Mouse (Mus musculus) monocyte, adult 2 months (primary cell): Measurements from ENCODE around the gene Mgst2.

ENCODE experiments used
- DNase-seq, 2 experiments: peaks; one replicate each; pipeline ENCODE4 v3.0.0; 2022; ENCODE audit warnings: low spot score in 2 of 2, low read depth in 1 of 2

Mgst2 gene

GRCm38 (mm10) chr3:51660060-51660459 is at the start of gene Mgst2:
Mgst2 (plus strand) TSS chr3:51660360.
- no peak for DNase-seq

DNA sequence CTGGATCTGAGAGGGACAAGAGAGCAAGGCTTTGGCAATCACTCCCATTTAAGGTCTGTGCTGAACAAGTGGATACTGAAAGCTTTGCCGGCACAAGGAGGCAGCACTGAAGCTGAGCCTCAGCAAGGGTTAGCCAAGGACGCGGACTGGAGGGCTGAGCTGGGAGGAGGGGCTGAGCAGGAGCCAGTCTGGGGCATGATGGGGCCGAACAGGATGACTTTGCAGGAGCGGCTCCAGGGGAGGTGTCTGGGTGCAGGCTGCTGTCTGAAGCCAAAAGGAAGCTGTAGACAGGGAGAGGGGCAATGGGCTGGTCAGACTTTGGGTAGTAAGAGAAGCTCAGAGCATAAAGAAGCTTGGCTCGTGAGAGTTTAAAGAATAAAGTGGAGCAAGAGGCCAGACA is 48.2 kb upstream of the Mgst2 start:
- DNase-seq, result no peak

DNA sequence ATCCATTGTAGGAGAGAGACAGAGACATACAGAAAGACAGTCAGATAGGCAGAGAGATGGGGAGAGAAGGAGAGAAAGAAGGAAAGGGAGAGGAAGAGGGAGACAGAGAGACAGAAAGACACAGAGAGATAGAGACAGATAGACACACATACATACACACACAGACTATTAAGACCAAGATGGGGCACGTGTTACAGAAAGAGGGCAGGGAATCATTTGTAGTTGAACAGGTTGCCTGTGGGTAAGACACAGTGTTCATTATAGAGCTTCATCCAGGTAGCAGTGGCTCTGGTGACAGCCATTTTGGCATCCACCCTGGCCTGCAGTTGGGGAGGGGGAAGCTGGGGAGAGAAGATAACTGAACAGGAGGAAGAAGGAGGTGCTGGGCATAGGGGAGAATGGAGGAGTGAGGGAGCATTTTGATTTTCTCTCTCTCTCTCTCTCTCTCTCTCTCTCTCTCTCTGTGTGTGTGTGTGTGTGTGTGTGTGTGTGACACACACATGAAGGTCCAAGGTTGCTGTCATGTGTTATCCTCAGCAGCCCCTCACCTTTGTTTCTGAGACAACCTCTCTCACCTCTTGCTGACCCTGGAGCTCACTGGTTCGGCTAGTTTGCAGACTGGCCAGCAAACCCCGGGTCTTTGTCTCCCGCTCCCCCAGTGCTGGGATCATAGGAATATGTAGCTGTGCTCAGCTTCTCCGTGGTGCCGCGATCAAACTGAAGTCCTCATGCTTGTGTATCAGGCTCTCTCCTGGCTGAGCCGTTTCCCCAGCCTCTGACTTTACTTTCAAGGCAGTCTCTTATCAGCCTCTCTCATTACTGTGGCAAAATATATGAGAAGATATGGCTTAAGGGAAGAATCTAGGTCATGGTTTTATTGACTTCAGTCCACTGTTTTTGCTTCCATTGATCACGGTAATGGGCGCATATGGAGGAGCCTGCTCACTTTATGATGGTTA is 47.5 kb upstream of the Mgst2 start:
- no peak for DNase-seq

GRCm38 (mm10) chr3:51614278-51614677 is 45.9 kb upstream of the Mgst2 start:
- no peak for DNase-seq

DNA sequence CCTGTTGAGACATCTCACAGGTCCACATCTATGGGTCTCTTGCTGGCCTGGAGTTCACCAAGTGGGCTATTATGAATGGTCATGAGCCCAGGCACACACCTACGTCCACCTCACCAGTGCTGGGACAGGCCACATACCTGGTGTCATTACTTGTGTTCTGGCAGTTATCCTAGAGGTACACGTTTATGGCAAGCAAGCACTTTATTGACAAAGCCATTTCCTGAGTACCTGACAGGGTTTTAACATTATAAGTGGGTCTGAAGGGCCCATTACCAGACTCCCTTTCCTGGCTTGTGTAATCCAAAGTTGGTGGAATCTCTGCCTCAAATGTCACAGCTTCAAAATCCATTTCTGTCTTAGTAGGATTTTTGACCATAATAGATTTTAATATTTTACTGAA is 36.2 kb upstream of the Mgst2 start:
- DNase-seq, result no peak

GRCm38 (mm10) chr3:51627741-51628140 is 32.4 kb upstream of the Mgst2 start:
- DNase-seq, result no peak

DNA sequence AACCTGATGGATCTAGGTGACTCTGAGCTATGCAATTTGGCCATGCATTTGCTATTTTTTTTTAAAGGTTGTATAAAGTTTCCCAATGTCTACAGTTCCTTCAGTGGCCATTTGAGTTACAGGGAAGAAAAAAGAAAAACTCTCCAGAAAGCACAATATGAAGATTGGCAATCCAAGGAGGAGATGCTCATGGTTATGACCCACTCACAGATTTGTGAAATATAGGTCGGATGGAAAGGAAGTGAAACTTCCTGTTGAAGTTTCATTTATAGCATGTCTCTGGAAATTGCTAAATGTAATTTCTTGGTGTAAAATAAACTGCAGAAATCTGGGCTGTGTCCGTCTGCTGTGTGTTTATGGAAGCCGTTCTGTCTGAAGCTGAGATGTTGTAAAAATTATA is 31.2 kb upstream of the Mgst2 start:
- no peak for DNase-seq

DNA sequence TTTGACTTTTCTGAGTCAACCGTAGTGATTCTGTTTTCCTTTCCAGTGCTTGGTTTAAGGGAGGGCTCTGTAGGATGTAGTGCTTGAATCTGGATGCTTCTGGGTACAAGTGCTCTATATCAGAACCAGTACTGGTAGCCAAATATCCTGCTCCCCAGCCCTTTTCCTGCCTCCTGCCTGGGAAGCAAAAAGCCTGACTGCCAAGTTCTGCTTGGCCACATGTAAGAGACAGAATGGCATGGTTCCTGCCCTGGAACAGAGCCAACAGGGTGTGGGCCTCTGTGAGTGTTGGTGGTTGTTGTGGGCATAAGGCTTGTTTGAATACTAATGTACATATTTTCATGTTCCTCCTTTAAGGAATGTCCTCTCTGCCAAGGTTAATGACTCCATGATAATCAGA is 29.4 kb upstream of the Mgst2 start:
- no peak for DNase-seq

DNA sequence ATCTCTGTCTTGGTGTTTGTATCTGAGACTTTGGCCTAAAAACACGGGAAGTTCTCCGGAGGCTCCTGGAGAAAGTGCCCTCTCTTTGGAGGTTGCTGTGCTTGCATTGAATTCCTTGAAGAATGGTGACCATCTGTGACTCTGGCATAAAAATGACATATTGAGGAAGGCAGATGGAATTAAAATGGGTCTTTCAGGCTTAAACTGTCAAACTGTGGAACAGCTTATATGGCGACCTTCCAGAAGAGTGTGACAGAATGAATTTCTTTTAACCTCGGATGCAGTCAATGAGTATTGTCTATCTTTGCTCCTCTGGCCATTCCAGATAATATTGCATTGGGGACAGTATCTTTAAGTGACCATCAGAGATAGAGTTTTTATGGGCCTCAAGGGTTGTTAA is 28.2 kb upstream of the Mgst2 start:
- DNase-seq, result no peak

DNA sequence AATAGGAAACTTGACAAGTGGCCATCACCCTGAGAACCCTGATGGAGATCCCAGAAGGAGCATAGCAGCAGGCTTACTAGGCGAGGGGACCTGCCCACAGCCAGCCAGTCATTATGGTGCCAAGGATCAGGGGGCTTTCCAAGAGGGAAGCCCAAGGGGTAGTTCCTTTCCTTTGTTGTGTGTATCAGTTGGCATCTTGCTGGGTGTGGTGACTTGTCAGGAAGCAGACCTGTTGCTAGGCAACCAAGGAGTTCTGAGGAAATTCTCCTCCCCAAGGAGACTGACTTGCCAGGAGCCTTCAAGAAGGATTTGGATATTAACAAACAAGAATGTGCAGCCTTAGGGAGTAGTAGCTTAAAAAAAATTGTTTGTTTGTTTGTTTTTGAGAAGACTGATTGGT is 25.7 kb upstream of the Mgst2 start:
- DNase-seq, result no peak

- DNase-seq, result no peak
These were observed 24.2 kb upstream of the Mgst2 start for GRCm38 (mm10) chr3:51635960-51636359.

DNA sequence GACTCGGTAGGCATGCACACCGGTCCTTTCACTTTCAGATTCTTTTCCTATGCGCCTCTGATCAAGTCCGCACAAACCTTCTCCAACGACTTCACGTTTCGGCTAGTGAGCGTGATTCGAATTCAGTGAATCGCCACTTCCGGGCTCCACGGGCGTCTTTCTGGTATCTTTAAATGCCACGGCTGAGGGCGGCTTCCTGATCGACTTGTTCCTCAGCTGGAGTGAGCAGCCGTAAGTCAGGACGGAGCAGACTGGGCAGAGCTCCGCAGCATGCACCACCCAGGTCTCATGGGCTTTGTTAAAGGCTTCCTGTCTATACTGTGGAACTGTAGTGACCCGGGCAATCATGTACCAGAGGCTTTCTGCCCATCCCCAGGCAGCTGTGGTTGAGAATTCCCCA is 23.5 kb upstream of the Mgst2 start:
- peak in 1 of 2 experiments; percentile 16 for DNase-seq

DNA sequence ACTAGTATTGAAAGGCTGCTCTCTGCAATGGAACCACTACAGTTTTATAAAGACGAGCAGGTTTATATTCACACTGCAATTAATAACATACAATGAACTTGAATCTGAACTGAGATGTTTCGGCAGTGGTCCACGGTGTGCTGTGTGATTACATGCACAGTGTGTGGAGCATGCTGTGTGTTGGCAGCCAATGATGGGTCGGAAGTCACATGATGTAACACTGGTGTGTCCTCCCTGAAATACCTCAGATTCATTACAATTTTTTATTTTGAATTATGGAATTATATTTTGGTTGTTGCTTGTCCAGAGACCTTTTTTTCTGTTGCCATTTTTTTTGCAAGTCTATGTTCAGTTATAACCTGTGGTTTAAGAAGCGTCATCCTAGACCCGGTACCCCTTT is 22.8 kb upstream of the Mgst2 start:
- no peak for DNase-seq

DNA sequence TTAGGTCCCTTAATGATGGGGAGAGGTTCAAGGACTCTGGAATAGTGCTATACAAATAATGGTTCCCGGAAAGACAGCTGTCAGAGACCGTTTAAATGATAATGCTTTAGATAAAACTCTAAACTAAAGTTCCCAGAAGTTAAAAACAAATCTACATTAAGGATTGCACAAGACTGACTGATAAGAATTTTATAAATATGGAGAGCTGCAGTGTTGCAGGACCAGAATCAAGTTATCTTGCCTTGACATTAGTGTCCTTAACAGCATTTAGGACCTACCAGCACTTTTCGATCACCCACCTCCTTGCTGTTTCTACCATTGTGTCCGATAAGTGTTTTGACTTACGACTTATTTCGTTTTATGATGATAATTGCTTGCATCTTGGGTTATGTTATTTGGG is 21.9 kb upstream of the Mgst2 start:
- no peak for DNase-seq

- no peak for DNase-seq
These were observed 14.7 kb upstream of the Mgst2 start for GRCm38 (mm10) chr3:51645484-51645883.

- no peak for DNase-seq
These were observed 13.9 kb upstream of the Mgst2 start for GRCm38 (mm10) chr3:51646301-51646700.

DNA sequence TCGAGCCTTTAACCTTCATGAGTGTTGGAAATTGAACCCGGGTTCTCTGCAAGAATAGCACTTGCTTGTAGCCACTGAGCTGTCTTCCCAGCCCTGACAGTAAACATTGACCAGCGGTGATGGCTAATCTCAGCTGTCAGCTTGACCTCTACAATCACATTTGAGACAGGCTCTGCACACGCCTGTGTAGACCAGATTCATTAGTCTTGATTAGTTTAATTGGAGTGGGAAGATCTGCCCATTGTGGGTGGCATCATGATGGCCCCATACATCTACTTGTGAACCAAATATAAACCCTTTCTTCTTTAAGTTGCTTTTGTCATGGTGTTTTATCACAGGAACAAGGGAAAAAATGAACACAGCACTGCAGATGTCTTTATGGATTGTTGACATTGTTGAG is 12.8 kb upstream of the Mgst2 start:
- no peak for DNase-seq

GRCm38 (mm10) chr3:51648037-51648664 is 12.0 kb upstream of the Mgst2 start:
- DNase-seq, result peak; percentile 18 to 41

DNA sequence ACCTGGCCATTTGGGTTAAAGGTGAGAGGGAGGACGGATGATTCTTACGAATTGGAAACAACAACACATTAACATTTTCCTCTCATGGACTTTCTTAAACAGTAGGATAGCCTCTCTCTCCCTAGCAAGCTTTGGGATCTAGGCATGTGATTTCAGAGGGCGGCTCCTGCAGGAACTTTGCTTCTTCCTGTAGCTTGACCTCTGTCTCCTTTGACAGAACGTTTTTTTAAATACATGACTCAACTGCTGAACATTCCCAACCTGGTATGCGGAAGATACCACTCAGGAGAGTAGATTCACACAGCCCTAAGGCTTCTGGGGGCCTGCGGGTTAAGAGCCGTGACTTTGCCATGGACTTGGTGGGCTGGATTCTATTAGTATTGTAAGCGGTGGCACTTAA is 10.7 kb upstream of the Mgst2 start:
- DNase-seq, result no peak

DNA sequence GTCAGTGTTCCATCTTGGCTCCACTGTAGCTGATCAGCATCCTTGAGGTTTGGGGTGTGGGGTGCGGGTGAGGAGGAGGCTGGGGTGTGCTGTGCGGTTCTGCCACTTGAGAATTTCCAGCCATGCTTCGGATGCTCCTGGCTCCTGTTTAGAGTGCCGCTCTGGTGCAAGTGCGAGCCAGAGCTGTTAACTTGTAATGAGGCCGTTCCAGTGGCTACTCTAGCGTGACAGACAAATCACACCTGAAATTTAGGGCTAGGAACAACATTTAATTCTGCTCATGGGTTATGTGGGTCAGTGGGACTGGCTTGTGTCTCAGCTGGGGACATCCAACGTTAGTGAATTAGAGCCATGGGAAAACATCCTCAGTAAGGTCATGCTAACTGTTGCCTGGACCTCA is 10.2 kb upstream of the Mgst2 start:
- DNase-seq, result no peak

DNA sequence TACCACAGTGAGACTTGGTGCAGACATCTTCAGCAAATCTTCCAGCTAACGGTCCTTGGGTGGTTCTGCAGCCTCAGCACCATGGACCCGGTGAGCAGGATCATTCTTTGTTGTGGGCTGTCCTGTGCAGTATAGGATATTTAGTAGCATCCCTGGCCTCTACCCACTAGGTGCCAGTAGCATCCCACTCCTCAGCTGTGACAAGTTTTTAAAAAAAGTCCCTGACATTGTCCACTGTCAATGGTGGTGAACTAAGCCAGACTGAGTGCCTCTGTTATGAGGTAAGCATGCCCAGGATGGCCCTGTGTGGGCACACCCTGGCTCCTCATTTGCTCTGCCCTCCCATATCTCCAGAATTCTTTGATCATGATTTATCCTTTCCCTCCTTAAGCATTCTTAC is 9.0 kb upstream of the Mgst2 start:
- no peak for DNase-seq

- DNase-seq, result peak; percentile 22 to 55
These were observed 7.9 kb upstream of the Mgst2 start for GRCm38 (mm10) chr3:51652292-51652691.

DNA sequence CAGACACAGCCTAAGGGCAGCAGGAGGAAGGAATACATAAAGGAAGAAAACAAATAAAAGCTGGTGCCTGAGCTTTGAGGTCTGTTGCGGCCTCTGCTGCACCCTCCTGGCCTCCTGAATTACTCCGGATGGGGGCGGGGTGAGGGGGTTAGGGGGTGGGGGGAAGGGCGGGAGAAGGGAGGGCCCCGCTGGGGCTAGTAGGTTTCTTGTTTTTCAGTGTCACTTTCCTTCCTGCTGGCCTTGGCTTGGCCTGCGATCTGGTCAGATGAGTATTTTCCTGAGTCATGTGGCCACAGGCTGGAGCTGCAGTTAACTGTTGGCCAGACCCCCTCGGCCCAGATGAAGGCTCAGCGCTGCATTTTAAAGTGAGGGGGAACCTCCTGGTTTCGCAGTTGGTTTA is 7.5 kb upstream of the Mgst2 start:
- DNase-seq, result no peak
